Mouse (Mus musculus): ENCODE data around the gene Cdkal1.

GRCm38 (mm10) chr13:29203426-29203825, 652.0 kb downstream of the Cdkal1 start:
- TF ChIP-seq POLR2A (IDR thresholded peaks at IDR 0.05; ENCODE audit: control insufficient read depth, extremely low read depth, insufficient read depth, low read length, poor library complexity) (no peak), CTCF (IDR thresholded peaks at IDR 0.05; ENCODE audit: borderline replicate concordance, control insufficient read depth, extremely low read depth, insufficient read depth, low read length, poor library complexity) (no peak)

All from thymus, adult 2 months (tissue).